Mouse (Mus musculus) kidney, postnatal 0 days (tissue): ENCODE results near the gene Ptprn. TPM values are rescaled to one million over a fixed set of nuclear protein-coding genes. Genes with fewer than 3 reads are reported as not detected.

ENCODE experiments used
- ATAC-seq: fragments of 200-750 bp; cut with Nextera tagmentation; replicated peaks from 2 replicates; pipeline ENCODE4 v1.8.0; 2017; ENCODE audit warnings: low read depth, moderate number of reproducible peaks, moderate TSS enrichment, moderate library complexity; ENCODE audit not compliant: low FRiP score
- DNase-seq: peaks from one replicate; pipeline ENCODE4 v3.0.0-alpha.2; 2016; ENCODE audit warnings: low spot score
- H3K27ac ChIP-seq: fragments of 300-500 bp; sonication (generic); 2 replicates; pipeline ENCODE4 v1.5.1; 2014; ENCODE audit warnings: mild to moderate bottlenecking
- H3K27me3 ChIP-seq: fragments of 300-500 bp; sonication (generic); 2 replicates; pipeline ENCODE4 v1.6.1; 2014; ENCODE audit warnings: low read length, mixed read lengths; ENCODE audit not compliant: insufficient read depth
- H3K36me3 ChIP-seq: fragments of 300-500 bp; sonication (generic); 2 replicates; pipeline ENCODE4 v1.6.1; 2014; ENCODE audit warnings: low read length, mixed read lengths; ENCODE audit not compliant: insufficient read depth
- H3K4me1 ChIP-seq: fragments of 300-500 bp; sonication (generic); replicated peaks from 2 replicates; pipeline ENCODE4 v1.6.1; 2014; ENCODE audit warnings: antibody characterized with exemption, low read length, mixed read lengths; ENCODE audit not compliant: insufficient read depth
- H3K4me2 ChIP-seq: fragments of 300-500 bp; sonication (generic); 2 replicates; pipeline ENCODE4 v1.6.1; 2014; ENCODE audit warnings: mild to moderate bottlenecking, low read length, moderate library complexity, mixed read lengths
- H3K4me3 ChIP-seq: fragments of 300-500 bp; sonication (generic); replicated peaks from 2 replicates; pipeline ENCODE4 v1.5.1; 2014; ENCODE audit warnings: low read depth, low read length
- H3K9ac ChIP-seq: fragments of 300-500 bp; sonication (generic); 2 replicates; pipeline ENCODE4 v1.6.1; 2014; ENCODE audit warnings: low read depth, low read length
- H3K9me3 ChIP-seq: fragments of 300-500 bp; sonication (generic); replicated peaks from 2 replicates; pipeline ENCODE4 v1.6.1; 2016; ENCODE audit warnings: low read length, inconsistent platforms, mixed read lengths
- CTCF ChIP-seq: IDR thresholded peaks from 2 replicates; pipeline ENCODE4 v1.5.1; 2016; ENCODE audit warnings: antibody characterized with exemption, low read depth, mild to moderate bottlenecking, moderate library complexity
- WGBS: fragments of 180-500 bp; shearing (Covaris S2); extraction: QIAGEN DNeasy Blood & Tissue Kit; methylation state at CpG from one replicate; pipeline ENCODE4 v1.1.7; 2014; 5-methylcytosine and 5-hydroxymethylcytosine counted together
- polyA plus RNA-seq: library from polyadenylated mRNA; unstranded; fragments of >200 nt; fragmentation: Nextera tagmentation; extraction: Ambion mirVana; gene quantifications from 2 replicates; pipeline ENCODE4 v1.2.1, GENCODE M21; 2015

Gene Ptprn
- polyA plus RNA-seq, 1 experiment from 2014 or later = 0.13 TPM

DNA sequence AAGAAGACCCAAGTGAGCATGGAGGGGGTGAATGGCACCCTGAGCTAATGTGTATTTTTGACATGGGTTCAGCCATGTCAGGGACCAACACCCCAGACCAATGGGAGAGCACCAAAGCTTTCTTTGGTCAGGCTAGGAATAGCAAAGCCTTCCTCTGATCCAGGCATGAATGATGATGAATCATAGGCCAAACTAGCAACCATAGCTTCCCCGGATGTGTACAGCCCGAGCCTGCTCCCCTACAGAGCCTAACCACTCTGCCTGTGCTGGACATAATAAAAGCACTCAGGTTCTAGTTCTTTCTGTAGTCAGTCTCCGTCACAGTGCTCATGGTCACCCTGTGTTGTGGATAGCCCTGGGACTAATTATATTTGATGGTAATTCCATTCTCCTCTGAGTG lies 42.8 kb downstream of the Ptprn start:
- TF ChIP-seq CTCF = no peak
- ATAC-seq (no peak), DNase-seq (no peak)
- H3K4me2 ChIP-seq = no peak overlapping the region
- no peak overlapping the region for H3K4me3 ChIP-seq
- H3K27ac ChIP-seq = no peak overlapping the region
- H3K4me1 ChIP-seq = peaks cover 10% of the 10 kb centered on the region; the same call in 1 of the 2 replicates
- no peak overlapping the region for H3K9ac ChIP-seq
- no peaks in the 10 kb centered on the region for H3K9me3 ChIP-seq
- 65% methylated on average over 3 of the region's 3 CpGs for WGBS
- peaks cover 10% of the 10 kb centered on the region; the same call in 1 of the 2 replicates for H3K27me3 ChIP-seq
- no peaks in the 10 kb centered on the region for H3K36me3 ChIP-seq

- WGBS = under 1% methylated on average over 34 of the region's 34 CpGs
- DNase-seq (peak; percentile 33), ATAC-seq (peak; percentile 59)
- Histone ChIP-seq H3K4me2 (peak within 1 kb of the TSS; percentile 97), H3K27ac (peak within 1 kb of the TSS; percentile 80), H3K4me1 (peaks cover 10% of the 10 kb centered on the region; the same call in 1 of the 2 replicates), H3K4me3 (peak within 1 kb of the TSS; percentile 56), H3K9ac (peak within 1 kb of the TSS; percentile 64), H3K27me3 (peaks cover 10% of the 10 kb centered on the region; the same call in 1 of the 2 replicates), H3K36me3 (peaks cover 11% of the 10 kb centered on the region; the same call in 1 of the 2 replicates), H3K9me3 (no peaks in the 10 kb centered on the region)
- TF ChIP-seq CTCF = peak; percentile 35
Observed at GRCm38 (mm10) chr1:75219531-75219930, 44.8 kb downstream of the Ptprn start, which contains the start of gene Tuba4a. Gene Tuba4a, minus strand, starts transcription at chr1:75219865.

GRCm38 (mm10) chr1:75219078-75219477 lies 45.2 kb downstream of the Ptprn start:
- Histone ChIP-seq H3K27ac (peak overlapping the region; percentile 80; the same call in 1 of the 2 replicates), H3K9ac (peak overlapping the region; percentile 64), H3K4me2 (peak overlapping the region; percentile 97), H3K27me3 (peaks cover 10% of the 10 kb centered on the region; the same call in 1 of the 2 replicates), H3K4me3 (peak overlapping the region; percentile 56), H3K4me1 (peaks cover 10% of the 10 kb centered on the region; the same call in 1 of the 2 replicates), H3K9me3 (no peaks in the 10 kb centered on the region), H3K36me3 (peaks cover 11% of the 10 kb centered on the region; the same call in 1 of the 2 replicates)
- DNase-seq (peak; percentile 77), ATAC-seq (peak; percentile 88)
- peak; percentile 31 for TF ChIP-seq CTCF
- under 1% methylated on average over 24 of the region's 24 CpGs for WGBS

DNA sequence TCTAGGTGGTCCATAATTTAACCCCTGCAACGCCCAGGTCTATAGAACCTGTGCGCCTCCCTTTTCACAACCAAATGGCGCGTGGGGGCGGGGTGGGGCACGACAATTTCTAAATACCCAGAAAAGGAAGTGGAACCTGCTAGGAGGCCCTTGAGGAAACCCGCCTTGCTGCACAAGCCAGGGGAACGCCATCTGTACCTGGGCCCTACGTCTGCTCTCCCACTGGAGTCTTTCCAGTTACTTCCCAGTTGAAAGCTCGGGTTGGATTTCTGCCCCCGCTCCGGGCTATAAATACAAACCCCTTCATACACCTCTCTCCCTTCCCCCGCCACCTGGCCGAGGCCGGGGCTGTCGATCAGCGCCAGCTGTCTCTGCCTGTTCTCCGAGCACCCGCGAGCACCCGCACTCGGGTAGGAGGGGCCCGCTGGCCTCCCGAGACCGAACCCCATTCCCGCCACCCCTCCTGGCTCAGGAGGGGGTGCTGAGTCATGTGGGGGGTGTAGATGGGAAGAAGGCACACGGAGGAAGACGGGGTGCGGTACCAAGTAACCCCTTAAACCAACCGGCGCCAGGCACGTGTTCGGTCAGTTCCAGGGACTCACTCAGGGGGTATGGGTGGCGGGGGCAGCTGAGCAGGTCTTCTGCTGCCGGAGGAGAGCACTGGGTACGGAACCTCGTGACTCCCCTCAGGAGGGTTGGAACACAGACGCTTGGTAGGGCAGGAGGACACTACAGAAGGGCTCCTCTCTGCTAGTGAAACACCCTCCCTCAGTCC lies 45.9 kb downstream of the Ptprn start:
- ATAC-seq (no peak; the same call in 1 of the 2 replicates), DNase-seq (no peak)
- peak overlapping the region; percentile 56 for H3K4me3 ChIP-seq
- H3K4me2 ChIP-seq = peak overlapping the region; percentile 97
- TF ChIP-seq CTCF = no peak
- H3K27me3 ChIP-seq = peaks cover 10% of the 10 kb centered on the region; the same call in 1 of the 2 replicates
- 1% methylated on average over 38 of the region's 38 CpGs for WGBS
- H3K9ac ChIP-seq = peak overlapping the region; percentile 64
- H3K36me3 ChIP-seq = peaks cover 18% of the 10 kb centered on the region; the same call in 1 of the 2 replicates
- H3K9me3 ChIP-seq = no peaks in the 10 kb centered on the region
- H3K4me1 ChIP-seq = peaks cover 10% of the 10 kb centered on the region; the same call in 1 of the 2 replicates
- H3K27ac ChIP-seq = peak overlapping the region; percentile 80

GRCm38 (mm10) chr1:75217893-75218226 lies 46.4 kb downstream of the Ptprn start:
- Histone ChIP-seq H3K4me2 (peak overlapping the region; percentile 97), H3K4me3 (peak overlapping the region; percentile 56), H3K4me1 (peaks cover 13% of the 10 kb centered on the region; the same call in 1 of the 2 replicates), H3K27me3 (peaks cover 10% of the 10 kb centered on the region; the same call in 1 of the 2 replicates), H3K36me3 (peaks cover 23% of the 10 kb centered on the region), H3K9me3 (no peaks in the 10 kb centered on the region), H3K27ac (peak overlapping the region; percentile 80; the same call in 1 of the 2 replicates), H3K9ac (peak overlapping the region; percentile 64)
- DNase-seq (no peak), ATAC-seq (no peak)
- TF ChIP-seq CTCF = no peak
- WGBS = 2% methylated on average over 6 of the region's 6 CpGs

GRCm38 (mm10) chr1:75216797-75217585 lies 47.3 kb downstream of the Ptprn start:
- DNase-seq = no peak
- no peak for TF ChIP-seq CTCF
- Histone ChIP-seq H3K9ac (0 out of 2 replicates have a peak overlapping the region, but pooled peaks have one; percentile 32), H3K9me3 (no peaks in the 10 kb centered on the region), H3K4me2 (peak overlapping the region; percentile 97), H3K36me3 (peaks cover 25% of the 10 kb centered on the region), H3K27ac (no peak overlapping the region), H3K4me3 (peak overlapping the region; percentile 56; the same call in 1 of the 2 replicates), H3K27me3 (peaks cover 10% of the 10 kb centered on the region; the same call in 1 of the 2 replicates), H3K4me1 (peaks cover 13% of the 10 kb centered on the region; the same call in 1 of the 2 replicates)
- WGBS = 69% methylated on average over 13 of the region's 13 CpGs
- ATAC-seq = no peak
